Mouse (Mus musculus) stomach, postnatal 0 days (tissue): ENCODE data around the gene Pcdh7. TPM values are rescaled to one million over a fixed set of nuclear protein-coding genes. Genes with fewer than 3 reads are reported as not detected.

Experiments
- ATAC-seq: fragments of 200-750 bp; cut with Nextera tagmentation; 2 replicates; pipeline ENCODE4 v1.8.0; 2017; ENCODE audit not compliant: low FRiP score, low TSS enrichment
- DNase-seq: peaks from one replicate; pipeline ENCODE4 v3.0.0-alpha.2; 2016; ENCODE audit warnings: low spot score
- H3K27ac ChIP-seq: fragments of 300-500 bp; sonication (generic); replicated peaks from 2 replicates; pipeline ENCODE4 v1.5.1; 2014; ENCODE audit warnings: mild to moderate bottlenecking, control low read depth
- H3K27me3 ChIP-seq: fragments of 300-500 bp; sonication (generic); 2 replicates; pipeline ENCODE4 v1.6.1; 2014; ENCODE audit warnings: low read length; ENCODE audit not compliant: control insufficient read depth, insufficient read depth
- H3K36me3 ChIP-seq: fragments of 300-500 bp; sonication (generic); 2 replicates; pipeline ENCODE4 v1.6.1; 2014; ENCODE audit warnings: low read length, mixed read lengths; ENCODE audit not compliant: control insufficient read depth, insufficient read depth
- H3K4me1 ChIP-seq: fragments of 300-500 bp; sonication (generic); replicated peaks from 2 replicates; pipeline ENCODE4 v1.6.1; 2014; ENCODE audit warnings: antibody characterized with exemption; ENCODE audit not compliant: control insufficient read depth, insufficient read depth
- H3K4me2 ChIP-seq: fragments of 300-500 bp; sonication (generic); replicated peaks from 2 replicates; pipeline ENCODE4 v1.6.1; 2014; ENCODE audit warnings: low read depth, mild to moderate bottlenecking, control low read depth, moderate library complexity
- H3K4me3 ChIP-seq: fragments of 300-500 bp; sonication (generic); 2 replicates; pipeline ENCODE4 v1.5.1; 2014; ENCODE audit warnings: low read depth, low read length, control low read depth
- H3K9ac ChIP-seq: fragments of 300-500 bp; sonication (generic); 2 replicates; pipeline ENCODE4 v1.6.1; 2014; ENCODE audit warnings: mild to moderate bottlenecking, low read length, control low read depth, mixed read lengths
- H3K9me3 ChIP-seq: fragments of 300-500 bp; sonication (generic); 2 replicates; pipeline ENCODE4 v1.6.1; 2016; ENCODE audit warnings: low read length; ENCODE audit not compliant: control insufficient read depth
- CTCF ChIP-seq: IDR thresholded peaks from 2 replicates; pipeline ENCODE4 v1.5.1; 2016; ENCODE audit warnings: antibody characterized with exemption, low read depth, mild to moderate bottlenecking, moderate library complexity
- EP300 ChIP-seq: optimal IDR thresholded peaks from 2 replicates; pipeline ENCODE3; 2016; ENCODE audit warnings: antibody characterized with exemption
- WGBS: fragments of 180-500 bp; shearing (Covaris S2); extraction: QIAGEN DNeasy Blood & Tissue Kit; methylation state at CpG from one replicate; pipeline ENCODE4 v1.1.7; 2014; 5-methylcytosine and 5-hydroxymethylcytosine counted together
- polyA plus RNA-seq: library from polyadenylated mRNA; unstranded; fragments of >200 nt; fragmentation: Nextera tagmentation; extraction: Ambion mirVana; gene quantifications from 2 replicates; pipeline ENCODE4 v1.2.1, GENCODE M21; 2015

Pcdh7 gene
- polyA plus RNA-seq, 1 experiment from 2014 or later = 6.4 TPM

DNA sequence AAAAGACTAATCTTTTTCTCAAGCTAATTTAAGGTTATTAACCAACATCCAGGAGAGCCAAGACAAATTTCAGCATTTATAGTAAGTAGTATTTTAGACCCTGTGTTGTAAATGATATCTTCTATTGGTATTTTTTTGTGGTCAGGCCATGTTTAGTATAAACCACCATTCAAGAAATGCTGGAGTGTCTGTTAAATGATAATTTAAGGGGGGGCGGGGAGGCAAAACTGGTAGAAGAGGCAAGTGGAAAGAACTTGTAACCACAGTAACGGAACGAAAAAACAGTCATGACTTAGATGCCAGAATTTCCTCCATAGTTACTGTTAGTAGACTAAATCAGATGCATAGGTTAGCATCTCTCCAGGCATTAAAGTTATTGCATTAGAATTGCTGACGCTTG is 246.4 kb downstream of the Pcdh7 start:
- no peak overlapping the region for H3K4me3 ChIP-seq
- no peak overlapping the region for H3K9ac ChIP-seq
- no peak for TF ChIP-seq EP300
- no peak for TF ChIP-seq CTCF
- no peak overlapping the region for H3K4me2 ChIP-seq
- no peaks in the 10 kb centered on the region for H3K27me3 ChIP-seq
- DNase-seq = no peak
- no peaks in the 10 kb centered on the region for H3K4me1 ChIP-seq
- H3K9me3 ChIP-seq = no peaks in the 10 kb centered on the region
- 91% methylated on average over 4 of the region's 4 CpGs for WGBS
- H3K36me3 ChIP-seq = no peaks in the 10 kb centered on the region
- H3K27ac ChIP-seq = no peak overlapping the region
- no peak for ATAC-seq

DNA sequence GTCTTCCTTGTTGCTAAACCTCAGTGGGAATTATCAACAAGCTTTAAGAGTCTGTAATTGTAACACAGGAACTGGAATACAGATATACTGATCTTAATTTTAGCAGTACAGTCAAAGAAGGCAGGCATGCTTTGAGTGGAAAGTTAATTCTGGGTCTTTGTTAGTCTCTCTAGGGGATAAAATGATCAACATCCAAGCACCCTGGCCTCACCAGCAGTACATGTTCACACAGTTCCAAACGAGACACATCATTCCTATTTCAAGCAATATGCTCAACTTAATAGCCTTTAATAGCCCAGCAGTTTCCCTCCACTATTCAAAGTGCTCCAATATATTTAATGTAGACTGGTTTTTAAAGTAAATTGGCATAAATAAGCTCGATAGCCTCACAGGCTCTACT is 275.8 kb downstream of the Pcdh7 start:
- no peak for ATAC-seq
- Histone ChIP-seq H3K27me3 (no peaks in the 10 kb centered on the region), H3K9ac (no peak overlapping the region), H3K27ac (no peak overlapping the region), H3K36me3 (no peaks in the 10 kb centered on the region), H3K4me3 (no peak overlapping the region), H3K4me2 (no peak overlapping the region), H3K9me3 (no peaks in the 10 kb centered on the region), H3K4me1 (no peaks in the 10 kb centered on the region)
- 67% methylated on average over 2 of the region's 2 CpGs for WGBS
- TF ChIP-seq CTCF (no peak), EP300 (no peak)
- no peak for DNase-seq

DNA sequence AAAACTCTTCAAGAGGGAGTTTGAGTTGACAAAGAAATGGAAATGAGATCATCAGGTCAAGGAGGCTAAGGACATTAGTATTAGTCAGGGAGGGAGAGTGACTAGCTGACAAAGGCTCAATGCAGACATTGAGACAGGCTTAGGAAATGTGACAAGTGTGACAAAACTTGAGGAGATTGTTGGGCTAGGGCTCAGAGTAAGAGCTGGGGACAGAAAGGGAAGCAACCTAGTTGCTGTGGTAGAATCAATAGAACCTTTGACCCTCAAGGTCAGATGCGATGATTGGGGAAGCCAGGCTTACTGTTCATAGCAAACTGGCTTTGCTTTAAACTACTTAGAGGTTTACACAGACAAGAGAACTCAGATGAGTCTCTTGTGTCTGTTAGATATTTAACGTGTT is 303.6 kb downstream of the Pcdh7 start:
- 83% methylated on average over 2 of the region's 2 CpGs for WGBS
- no peak for ATAC-seq

DNA sequence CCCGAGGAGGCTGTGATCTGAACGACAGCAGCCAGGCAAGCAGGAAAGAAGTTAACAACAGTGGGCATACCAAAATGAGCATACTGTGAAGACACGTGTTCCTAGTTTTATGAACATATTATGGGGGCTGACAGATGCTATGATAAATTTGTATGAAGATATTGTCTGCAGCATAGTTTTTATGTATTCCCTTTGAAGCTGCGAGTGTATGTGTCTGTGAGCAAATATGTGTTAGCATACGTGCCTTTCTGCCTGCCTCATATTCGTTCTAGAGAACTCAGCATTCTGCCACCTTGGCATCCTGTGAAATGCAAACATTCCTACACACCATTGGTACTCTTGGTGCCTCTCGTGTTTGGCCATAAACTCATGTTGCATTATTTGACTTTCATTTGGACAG is 307.4 kb downstream of the Pcdh7 start:
- H3K27ac ChIP-seq = no peak overlapping the region
- DNase-seq (no peak), ATAC-seq (no peak)
- no peaks in the 10 kb centered on the region for H3K9me3 ChIP-seq
- no peak overlapping the region for H3K4me3 ChIP-seq
- WGBS = 55% methylated on average over 7 of the region's 7 CpGs
- no peaks in the 10 kb centered on the region for H3K4me1 ChIP-seq
- no peaks in the 10 kb centered on the region for H3K27me3 ChIP-seq
- H3K9ac ChIP-seq = no peak overlapping the region
- no peaks in the 10 kb centered on the region for H3K36me3 ChIP-seq
- TF ChIP-seq CTCF (no peak), EP300 (no peak)
- H3K4me2 ChIP-seq = no peak overlapping the region

More for the DNA sequence above, 303.6 kb downstream of the Pcdh7 start:
- Histone ChIP-seq H3K9me3 (no peaks in the 10 kb centered on the region), H3K9ac (no peak overlapping the region), H3K27me3 (no peaks in the 10 kb centered on the region), H3K4me2 (no peak overlapping the region), H3K27ac (no peak overlapping the region), H3K4me3 (no peak overlapping the region), H3K36me3 (no peaks in the 10 kb centered on the region), H3K4me1 (no peaks in the 10 kb centered on the region)
- DNase-seq = no peak
- TF ChIP-seq EP300 (no peak), CTCF (no peak)

DNA sequence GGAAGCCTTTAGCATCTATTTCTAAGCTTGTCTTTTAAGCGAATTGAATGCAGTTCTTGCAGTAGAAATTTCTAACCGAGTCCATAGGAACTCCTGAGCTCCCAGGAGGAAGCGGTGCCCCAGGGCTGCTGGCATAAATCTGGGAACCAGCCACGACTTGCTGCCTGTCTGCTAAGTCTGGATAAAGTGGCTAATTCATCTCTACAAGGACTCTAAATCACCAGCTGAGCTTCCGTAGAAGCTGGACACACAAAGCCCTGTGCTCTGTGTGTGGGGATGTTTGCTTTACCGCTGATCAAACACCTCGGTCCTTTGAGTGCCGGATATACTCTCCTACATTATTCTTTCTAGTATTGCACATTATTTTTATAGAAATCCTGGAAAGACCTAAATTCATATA is 308.0 kb downstream of the Pcdh7 start:
- no peak overlapping the region for H3K4me3 ChIP-seq
- H3K27me3 ChIP-seq = no peaks in the 10 kb centered on the region
- no peaks in the 10 kb centered on the region for H3K4me1 ChIP-seq
- H3K9me3 ChIP-seq = no peaks in the 10 kb centered on the region
- DNase-seq (peak; percentile 15), ATAC-seq (no peak)
- TF ChIP-seq EP300 (no peak), CTCF (no peak)
- no peak overlapping the region for H3K27ac ChIP-seq
- WGBS = 39% methylated on average over 8 of the region's 8 CpGs
- no peaks in the 10 kb centered on the region for H3K36me3 ChIP-seq
- H3K4me2 ChIP-seq = no peak overlapping the region
- H3K9ac ChIP-seq = no peak overlapping the region

DNA sequence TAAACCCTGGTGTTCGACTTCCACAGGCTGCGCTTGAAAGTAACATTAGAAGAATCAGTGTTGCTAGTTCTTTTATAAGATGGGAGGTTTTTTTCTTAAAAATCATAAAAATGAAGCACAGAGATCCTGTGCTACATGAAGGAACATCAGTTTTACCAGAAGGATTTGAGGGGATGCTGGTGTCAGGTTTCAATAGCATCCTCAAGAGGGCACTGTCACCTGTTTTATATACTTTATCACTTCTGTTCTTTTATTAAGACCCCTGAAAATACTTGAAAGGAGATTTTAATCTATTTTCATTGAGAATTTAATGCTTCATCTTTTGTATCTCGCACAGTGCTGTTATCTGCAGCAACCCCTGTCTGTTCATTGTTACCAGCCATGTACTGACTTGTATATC is 322.1 kb downstream of the Pcdh7 start:
- Histone ChIP-seq H3K36me3 (no peaks in the 10 kb centered on the region), H3K4me2 (no peak overlapping the region), H3K9ac (no peak overlapping the region), H3K4me3 (no peak overlapping the region), H3K4me1 (no peaks in the 10 kb centered on the region), H3K9me3 (no peaks in the 10 kb centered on the region), H3K27ac (no peak overlapping the region), H3K27me3 (no peaks in the 10 kb centered on the region)
- 65% methylated on average over 3 of the region's 3 CpGs for WGBS
- ATAC-seq = no peak
- TF ChIP-seq CTCF (peak; percentile 45), EP300 (no peak)
- DNase-seq = no peak
